Mouse (Mus musculus): Measurements from ENCODE around the gene Olfr1219.

Olfr1219 gene

DNA sequence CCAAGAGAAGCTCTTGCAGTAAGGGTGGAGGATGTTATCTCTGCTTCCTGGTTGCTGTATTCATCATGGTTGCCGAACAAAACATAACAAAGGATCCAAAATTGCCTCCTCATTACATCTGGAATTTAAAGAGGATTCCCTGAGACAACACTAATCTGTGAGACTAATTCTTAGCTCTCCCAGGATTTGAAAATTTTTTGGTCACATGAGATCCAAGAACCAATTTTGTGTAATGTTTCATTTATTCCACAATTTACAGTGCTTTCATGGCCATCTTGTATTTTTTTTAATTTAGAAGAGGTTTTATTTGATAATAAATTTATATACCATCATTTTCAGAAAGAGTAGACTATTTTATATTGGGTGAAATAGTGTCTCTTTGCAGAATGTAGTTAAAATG, at the start of gene Olfr1219:
Gene Olfr1219 (minus strand): TSS at position 101 of the 400 bp plus-strand sequence.
- DNase-seq, result no peak

- DNase-seq, result no peak
Observed at GRCm38 (mm10) chr2:89132954-89133353, 49.6 kb upstream of the Olfr1219 start, which contains the start of gene Olfr1222. TSS of gene Olfr1222 (minus strand) at chr2:89133054.

DNA sequence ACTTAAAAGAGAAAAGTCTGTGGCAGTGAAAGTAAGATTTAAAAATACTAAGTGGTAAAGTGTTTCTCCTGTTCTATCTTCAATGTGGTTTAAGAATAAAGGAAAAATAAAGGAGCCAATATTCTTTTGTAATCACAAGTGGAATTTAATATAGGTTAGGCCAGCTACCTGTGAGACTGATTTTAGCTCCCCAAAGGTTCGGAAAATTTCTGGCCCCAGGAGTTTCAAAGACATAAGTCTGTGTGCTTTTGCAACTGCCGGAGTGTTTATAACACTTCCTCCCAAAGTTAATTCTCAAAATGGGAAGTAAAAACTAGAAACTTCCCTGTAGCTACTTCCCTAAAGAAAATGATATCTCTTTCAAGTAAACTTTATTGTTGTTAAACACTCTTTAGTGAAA, 33.9 kb upstream of the Olfr1219 start, which contains the start of gene Olfr1221:
Gene Olfr1221 (minus strand): TSS at position 101 of the 400 bp plus-strand sequence.
- DNase-seq, result no peak

DNA sequence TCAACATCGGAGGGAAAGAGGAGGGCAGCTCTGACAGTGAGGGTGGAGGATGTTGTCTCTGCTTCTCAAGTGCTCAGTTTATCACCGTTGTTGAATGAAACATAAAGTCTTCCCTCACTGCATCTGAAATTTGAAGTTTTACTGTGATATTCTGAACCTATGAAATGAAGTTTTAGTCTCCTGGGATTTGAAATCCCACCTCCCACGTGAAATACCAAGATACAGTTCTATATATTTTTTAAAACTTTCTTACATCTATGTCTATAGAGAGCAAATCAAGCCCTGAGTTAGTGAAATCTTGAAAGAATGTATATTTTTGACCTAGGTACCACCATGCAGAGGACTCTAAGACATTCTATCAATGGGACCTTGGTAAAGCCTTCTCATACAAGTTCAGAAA, 23.4 kb upstream of the Olfr1219 start, which contains the start of gene Olfr1220:
Gene Olfr1220 (minus strand): TSS at position 101 of the 400 bp plus-strand sequence.
- DNase-seq, result no peak

GRCm38 (mm10) chr2:89105651-89106050, 22.3 kb upstream of the Olfr1219 start:
- no peak for DNase-seq

GRCm38 (mm10) chr2:89093848-89094247, 10.5 kb upstream of the Olfr1219 start:
- DNase-seq, result no peak

GRCm38 (mm10) chr2:89081487-89081886, 1.8 kb downstream of the Olfr1219 start:
- no peak for DNase-seq

GRCm38 (mm10) chr2:89061087-89061486, 22.2 kb downstream of the Olfr1219 start, which contains the start of gene Olfr1218:
TSS of gene Olfr1218 (minus strand) at chr2:89061187.
- DNase-seq, result no peak

DNA sequence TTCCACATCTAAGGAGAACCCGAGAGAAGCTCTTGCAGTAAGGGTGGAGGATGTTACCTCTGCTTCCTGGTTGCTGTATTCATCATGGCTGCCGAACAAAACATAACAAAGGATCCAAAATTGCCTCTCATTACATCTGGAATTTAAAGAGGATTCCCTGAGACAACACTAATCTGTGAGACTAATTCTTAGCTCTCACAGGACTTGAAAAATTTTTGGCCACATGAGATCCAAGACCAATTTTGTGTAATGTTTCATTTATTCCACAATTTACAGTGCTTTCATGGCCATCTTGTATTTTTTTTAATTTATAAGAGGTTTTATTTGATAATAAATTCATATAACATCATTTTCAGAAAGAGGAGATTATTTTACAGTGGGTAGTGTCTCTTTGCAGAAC, 51.3 kb downstream of the Olfr1219 start, which contains the start of gene Olfr1217:
Gene Olfr1217 (minus strand): TSS at position 101 of the 400 bp plus-strand sequence.
- no peak for DNase-seq

Data from cerebellum, postnatal 25 days (tissue).